Mouse (Mus musculus) liver, embryonic 12.5 days (tissue): ENCODE measurements around the gene Aplp2. TPM values are rescaled to one million over a fixed set of nuclear protein-coding genes. Genes with fewer than 3 reads are reported as not detected.
A peak's percentile ranks its signal among the peaks of the same experiment; 100 is the strongest.

Source experiments
- ATAC-seq: fragments of 200-750 bp; cut with Nextera tagmentation; 2 replicates; pipeline ENCODE4 v1.8.0; 2017; ENCODE audit warnings: moderate number of reproducible peaks, mild to moderate bottlenecking, moderate library complexity
- H3K27ac ChIP-seq: fragments of 300-500 bp; sonication (generic); 2 replicates; pipeline ENCODE4 v1.5.1; 2016; ENCODE audit warnings: mild to moderate bottlenecking
- H3K27me3 ChIP-seq: fragments of 300-500 bp; sonication (generic); replicated peaks from 2 replicates; pipeline ENCODE4 v1.6.1; 2016; ENCODE audit warnings: mild to moderate bottlenecking, moderate library complexity
- H3K36me3 ChIP-seq: fragments of 300-500 bp; sonication (generic); 2 replicates; pipeline ENCODE4 v1.6.1; 2016; ENCODE audit warnings: mild to moderate bottlenecking, moderate library complexity
- H3K4me1 ChIP-seq: fragments of 300-500 bp; sonication (generic); 2 replicates; pipeline ENCODE4 v1.6.1; 2016
- H3K4me2 ChIP-seq: fragments of 300-500 bp; sonication (generic); 2 replicates; pipeline ENCODE4 v1.6.1; 2016; ENCODE audit warnings: mild to moderate bottlenecking, moderate library complexity
- H3K4me3 ChIP-seq: fragments of 300-500 bp; sonication (generic); 2 replicates; pipeline ENCODE4 v1.5.1; 2016; ENCODE audit warnings: mild to moderate bottlenecking, moderate library complexity
- H3K9ac ChIP-seq: fragments of 300-500 bp; sonication (generic); 2 replicates; pipeline ENCODE4 v1.6.1; 2016; ENCODE audit warnings: mild to moderate bottlenecking, moderate library complexity
- H3K9me3 ChIP-seq: fragments of 300-500 bp; sonication (generic); replicated peaks from 2 replicates; pipeline ENCODE4 v1.6.1; 2016; ENCODE audit warnings: mild to moderate bottlenecking, moderate library complexity
- WGBS: fragments of 180-500 bp; shearing (Covaris S2); methylation state at CpG from one replicate; pipeline ENCODE4 v1.1.7; 2016; ENCODE audit not compliant: insufficient replicate concordance; 5-methylcytosine and 5-hydroxymethylcytosine counted together
- polyA plus RNA-seq: library from polyadenylated mRNA; unstranded; fragments of >200 nt; fragmentation: Nextera tagmentation; extraction: Ambion mirVana; gene quantifications from 2 replicates; pipeline ENCODE4 v1.2.1, GENCODE M21; 2016

The Aplp2 gene
- polyA plus RNA-seq, 1 experiment from 2014 or later, result 212 TPM

DNA sequence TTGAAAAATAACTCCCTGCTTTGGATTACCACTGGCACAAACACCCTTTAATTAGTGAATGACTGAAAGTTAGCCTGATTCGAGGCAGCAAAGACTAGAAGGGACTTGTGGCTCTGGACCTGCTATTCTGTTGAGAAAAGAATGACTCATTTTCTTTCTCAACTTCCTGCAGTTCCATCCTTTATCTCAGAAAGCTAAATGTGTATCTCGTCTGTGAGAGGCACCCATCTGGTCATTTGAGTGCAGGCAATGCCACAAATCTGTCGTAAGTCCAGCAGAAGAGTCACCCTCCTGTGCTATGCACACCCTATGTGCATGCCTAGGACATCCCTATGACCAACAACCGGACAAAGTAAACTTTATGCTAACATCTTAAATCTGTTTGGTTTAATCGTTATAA, 78.5 kb downstream of the Aplp2 start:
- Histone ChIP-seq H3K27me3 (peaks cover 81% of the 10 kb centered on the region), H3K27ac (no peak overlapping the region), H3K9me3 (no peaks in the 10 kb centered on the region), H3K4me2 (no peak overlapping the region), H3K9ac (no peak overlapping the region), H3K4me1 (peaks cover 16% of the 10 kb centered on the region), H3K36me3 (no peaks in the 10 kb centered on the region), H3K4me3 (no peak overlapping the region)
- ATAC-seq, result no peak
- 40% methylated on average over 5 of the region's 5 CpGs for WGBS

DNA sequence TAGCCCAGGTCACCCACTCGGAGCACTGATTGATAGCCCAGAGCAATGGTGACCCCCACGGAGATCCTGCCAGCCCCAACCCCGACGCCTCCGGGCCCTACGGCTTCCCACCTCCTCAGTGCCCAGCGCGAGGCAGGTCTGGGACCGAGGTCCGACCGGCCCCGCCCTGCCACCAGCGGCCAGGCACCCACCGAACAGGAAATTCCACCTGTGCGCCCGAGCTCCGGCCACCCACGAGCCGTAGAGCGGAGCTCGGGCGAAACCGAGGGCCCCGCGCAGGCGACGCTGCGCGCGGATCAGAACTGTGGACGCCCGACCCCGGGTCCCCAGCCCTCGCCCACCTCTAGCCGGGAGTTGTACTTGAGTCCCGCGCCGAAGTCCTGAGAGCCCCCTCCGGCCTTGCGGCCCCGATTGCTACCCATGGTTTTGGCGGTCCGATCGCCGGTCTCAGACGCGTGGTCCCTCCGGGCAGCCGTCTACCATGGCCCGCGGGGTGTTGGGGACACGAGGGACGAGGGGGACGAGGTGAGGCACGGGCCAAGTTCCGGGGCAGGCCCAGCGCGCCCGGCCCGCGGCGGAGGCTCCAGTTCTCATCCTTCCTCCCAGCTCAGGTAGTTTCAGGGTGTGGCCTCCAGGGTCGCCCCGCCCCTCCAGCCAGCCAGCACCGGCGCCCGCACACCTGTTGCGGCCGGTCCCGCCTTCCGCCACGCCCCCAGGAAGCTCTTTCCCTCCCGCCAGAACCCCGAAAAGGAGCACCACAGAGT, 80.2 kb downstream of the Aplp2 start, which contains the start of gene St14:
TSS of gene St14 (minus strand) at position 649 of the 764 bp plus-strand sequence.
- Histone ChIP-seq H3K9ac (no peak within 1 kb of the TSS), H3K36me3 (no peaks in the 10 kb centered on the region), H3K4me2 (peak within 1 kb of the TSS; percentile 68), H3K4me3 (peak within 1 kb of the TSS; percentile 48), H3K27ac (no peak within 1 kb of the TSS), H3K27me3 (peaks cover 97% of the 10 kb centered on the region), H3K4me1 (peaks cover 16% of the 10 kb centered on the region), H3K9me3 (no peaks in the 10 kb centered on the region)
- 2% methylated on average over 74 of the region's 74 CpGs for WGBS
- no peak for ATAC-seq

DNA sequence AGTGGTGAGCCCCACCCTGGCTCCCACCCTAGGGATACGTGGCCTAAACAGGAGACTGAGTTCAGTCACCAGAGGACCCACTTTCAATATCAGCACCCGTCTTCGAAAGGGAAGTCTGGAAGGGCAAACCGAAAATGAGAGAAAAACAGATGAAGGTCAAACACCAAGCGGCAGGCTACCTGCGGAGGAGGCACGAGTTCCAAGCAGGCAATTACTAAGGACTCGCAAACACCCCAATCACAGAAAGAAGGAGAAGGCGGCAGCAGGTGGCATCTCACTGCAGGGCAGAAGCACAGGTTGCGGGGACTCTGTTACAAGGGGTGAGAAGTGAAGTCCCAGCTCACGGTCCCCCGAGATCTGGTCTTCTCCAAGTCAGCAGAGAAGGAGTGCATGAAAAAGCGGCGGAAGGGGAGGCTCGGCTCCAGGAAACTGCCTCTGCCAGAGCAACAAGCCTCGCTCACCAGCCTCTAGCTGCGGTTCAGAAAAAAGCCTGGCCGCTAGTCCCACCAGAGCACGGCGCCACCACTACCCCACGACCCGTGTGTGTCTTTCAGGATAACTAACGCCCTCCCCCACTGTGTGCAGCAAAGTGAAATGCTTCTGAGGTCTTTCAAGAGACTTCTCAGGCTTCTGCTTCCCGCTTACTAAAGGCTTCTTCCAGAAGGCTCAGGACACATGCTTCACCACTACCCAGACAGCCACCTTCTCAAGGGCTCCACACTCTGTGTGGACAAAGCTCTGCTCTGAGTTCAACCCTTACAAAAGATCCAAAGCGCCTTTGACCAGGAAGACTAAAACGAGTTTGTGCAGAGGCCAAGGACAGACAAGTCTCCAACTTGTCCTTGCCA, 81.0 kb downstream of the Aplp2 start:
- peak overlapping the region; percentile 68 for H3K4me2 ChIP-seq
- peak overlapping the region; percentile 48 for H3K4me3 ChIP-seq
- no peaks in the 10 kb centered on the region for H3K36me3 ChIP-seq
- no peaks in the 10 kb centered on the region for H3K9me3 ChIP-seq
- H3K9ac ChIP-seq, result no peak overlapping the region
- H3K27ac ChIP-seq, result no peak overlapping the region
- H3K27me3 ChIP-seq, result peaks cover 94% of the 10 kb centered on the region
- WGBS, result 4% methylated on average over 26 of the region's 26 CpGs
- peaks cover 16% of the 10 kb centered on the region for H3K4me1 ChIP-seq
- ATAC-seq, result no peak

DNA sequence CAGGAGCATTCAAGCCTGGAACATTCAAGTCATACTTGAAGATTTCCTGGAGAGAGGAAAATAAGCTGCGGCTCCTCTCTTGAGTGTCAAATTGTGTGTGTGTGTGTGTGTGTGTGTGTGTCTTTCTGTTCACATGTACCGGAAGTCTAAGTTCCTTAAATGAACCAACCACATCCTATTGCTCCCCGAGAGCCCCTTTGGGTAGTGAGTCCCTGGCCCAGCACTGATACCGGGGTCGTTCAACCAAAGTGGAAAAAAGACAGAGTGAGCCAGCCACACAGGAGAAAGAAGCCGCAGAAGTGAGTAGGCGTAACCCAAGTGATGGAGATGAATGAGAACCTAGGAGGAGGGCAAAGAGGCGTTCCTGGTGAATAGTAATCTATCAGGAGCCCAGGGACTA, 81.7 kb downstream of the Aplp2 start:
- no peak for ATAC-seq
- H3K9me3 ChIP-seq, result no peaks in the 10 kb centered on the region
- H3K4me1 ChIP-seq, result peaks cover 16% of the 10 kb centered on the region
- no peak overlapping the region for H3K27ac ChIP-seq
- peaks cover 88% of the 10 kb centered on the region for H3K27me3 ChIP-seq
- no peak overlapping the region for H3K4me3 ChIP-seq
- H3K9ac ChIP-seq, result no peak overlapping the region
- peak overlapping the region; percentile 68 for H3K4me2 ChIP-seq
- no peaks in the 10 kb centered on the region for H3K36me3 ChIP-seq
- WGBS, result 11% methylated on average over 8 of the region's 8 CpGs

DNA sequence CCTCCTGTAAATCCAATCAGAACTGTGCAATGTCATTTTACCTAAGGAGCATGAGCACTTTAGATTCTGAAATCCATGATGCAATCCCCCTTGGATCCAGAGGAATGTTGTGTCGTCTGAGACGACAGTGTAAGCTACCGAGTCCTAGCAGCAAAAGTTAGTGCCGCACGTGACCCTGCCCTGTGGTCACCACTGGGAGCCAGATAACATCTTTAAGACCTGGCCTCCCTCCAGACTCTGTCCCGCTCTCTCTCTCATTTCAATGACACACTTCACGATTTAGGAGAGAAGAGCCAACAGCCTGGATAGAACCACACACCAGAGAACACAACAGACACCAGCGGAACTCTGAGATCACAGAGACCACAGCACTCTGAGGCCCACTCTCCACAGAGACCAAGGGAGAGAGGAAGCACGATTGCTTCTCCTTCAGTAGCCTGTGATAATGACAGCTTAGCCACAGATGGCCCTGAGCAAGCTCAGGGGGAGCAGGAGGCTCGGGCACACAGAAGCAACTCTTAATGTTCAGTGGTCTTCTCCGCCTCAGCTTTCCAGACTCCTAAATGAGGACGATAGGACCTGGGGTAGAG, 83.6 kb downstream of the Aplp2 start:
- peaks cover 16% of the 10 kb centered on the region for H3K4me1 ChIP-seq
- H3K27ac ChIP-seq, result no peak overlapping the region
- peaks cover 68% of the 10 kb centered on the region for H3K27me3 ChIP-seq
- H3K4me2 ChIP-seq, result no peak overlapping the region
- no peak overlapping the region for H3K9ac ChIP-seq
- H3K4me3 ChIP-seq, result no peak overlapping the region
- WGBS, result 34% methylated on average over 12 of the region's 12 CpGs
- no peak for ATAC-seq
- H3K36me3 ChIP-seq, result no peaks in the 10 kb centered on the region
- no peaks in the 10 kb centered on the region for H3K9me3 ChIP-seq

DNA sequence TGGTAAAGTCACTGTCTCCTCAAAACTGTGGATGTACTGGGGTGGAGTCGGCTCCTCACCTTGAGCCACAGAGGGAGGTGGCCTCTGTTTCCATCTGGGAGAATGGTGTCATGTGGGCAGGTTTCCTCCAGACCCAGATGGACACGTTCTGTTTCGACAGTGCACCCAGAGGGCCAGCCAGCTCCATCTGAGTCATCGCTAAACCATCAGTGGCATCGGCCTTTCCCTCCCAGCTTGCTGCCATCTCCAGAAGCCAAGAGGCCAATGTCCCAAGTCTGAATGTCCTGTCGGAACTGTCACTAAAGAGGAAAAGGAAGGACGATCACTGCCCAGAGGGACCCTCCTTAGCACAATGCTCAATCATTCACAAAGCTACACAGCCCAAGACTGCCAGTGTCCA, 85.5 kb downstream of the Aplp2 start:
- no peak overlapping the region for H3K4me3 ChIP-seq
- H3K27ac ChIP-seq, result no peak overlapping the region
- H3K9ac ChIP-seq, result no peak overlapping the region
- H3K9me3 ChIP-seq, result no peaks in the 10 kb centered on the region
- no peak overlapping the region for H3K4me2 ChIP-seq
- peaks cover 8% of the 10 kb centered on the region for H3K4me1 ChIP-seq
- ATAC-seq, result no peak
- WGBS, result 75% methylated on average over 7 of the region's 7 CpGs
- peaks cover 49% of the 10 kb centered on the region for H3K27me3 ChIP-seq
- H3K36me3 ChIP-seq, result no peaks in the 10 kb centered on the region

DNA sequence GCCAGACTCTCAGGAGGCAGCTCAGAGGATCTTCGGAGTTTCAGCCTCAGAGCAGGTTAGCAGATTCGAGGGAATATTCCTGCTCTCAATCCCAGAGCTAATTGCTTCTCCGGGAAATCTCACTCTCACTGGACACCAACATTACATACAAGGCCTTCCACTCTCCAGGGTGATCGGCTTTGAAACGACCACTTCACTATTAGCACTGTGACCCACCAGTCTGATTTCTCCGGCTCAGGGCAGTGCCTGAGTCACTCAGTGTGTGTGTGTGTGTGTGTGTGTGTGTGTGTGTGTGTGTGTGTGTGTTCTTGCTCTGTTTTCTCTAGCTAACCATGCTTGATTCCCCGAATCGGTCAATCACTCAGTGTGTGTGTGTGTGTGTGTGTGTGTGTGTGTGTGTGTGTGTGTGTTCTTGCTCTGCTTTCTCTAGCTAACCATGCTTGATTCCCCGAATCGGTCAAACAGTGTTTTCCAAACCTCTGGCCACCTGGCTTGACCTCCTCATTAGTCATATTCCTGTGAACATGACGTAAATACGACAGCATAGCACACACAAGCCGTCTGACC, 89.1 kb downstream of the Aplp2 start:
- H3K4me3 ChIP-seq, result no peak overlapping the region
- H3K27me3 ChIP-seq, result peaks cover 14% of the 10 kb centered on the region
- H3K27ac ChIP-seq, result no peak overlapping the region
- H3K4me2 ChIP-seq, result no peak overlapping the region
- no peak for ATAC-seq
- WGBS, result 72% methylated on average over 13 of the region's 13 CpGs
- H3K36me3 ChIP-seq, result no peaks in the 10 kb centered on the region
- H3K9me3 ChIP-seq, result no peaks in the 10 kb centered on the region
- no peaks in the 10 kb centered on the region for H3K4me1 ChIP-seq
- H3K9ac ChIP-seq, result no peak overlapping the region

DNA sequence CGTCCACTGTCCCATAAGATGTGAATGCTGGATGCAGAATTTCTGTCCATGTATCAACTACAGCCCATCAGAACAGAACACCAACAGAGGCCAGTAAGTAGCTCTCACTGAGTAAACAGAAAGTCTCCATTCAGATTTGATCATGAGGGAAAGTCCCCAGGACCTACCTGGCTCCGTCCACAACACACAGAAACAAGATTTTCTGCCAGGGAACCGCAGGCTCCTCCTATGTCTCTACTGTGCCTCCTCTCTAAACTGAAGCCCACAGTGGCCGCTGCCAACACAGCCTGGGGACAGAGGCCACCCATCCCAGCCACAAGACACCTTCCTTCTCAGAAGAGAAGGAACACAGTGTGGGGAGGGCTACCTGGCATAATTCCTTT, 91.1 kb downstream of the Aplp2 start:
- no peaks in the 10 kb centered on the region for H3K9me3 ChIP-seq
- no peak for ATAC-seq
- no peaks in the 10 kb centered on the region for H3K27me3 ChIP-seq
- 47% methylated on average over 4 of the region's 4 CpGs for WGBS
- no peak overlapping the region for H3K9ac ChIP-seq
- H3K27ac ChIP-seq, result no peak overlapping the region
- H3K4me2 ChIP-seq, result no peak overlapping the region
- no peaks in the 10 kb centered on the region for H3K36me3 ChIP-seq
- H3K4me1 ChIP-seq, result no peaks in the 10 kb centered on the region
- H3K4me3 ChIP-seq, result no peak overlapping the region

DNA sequence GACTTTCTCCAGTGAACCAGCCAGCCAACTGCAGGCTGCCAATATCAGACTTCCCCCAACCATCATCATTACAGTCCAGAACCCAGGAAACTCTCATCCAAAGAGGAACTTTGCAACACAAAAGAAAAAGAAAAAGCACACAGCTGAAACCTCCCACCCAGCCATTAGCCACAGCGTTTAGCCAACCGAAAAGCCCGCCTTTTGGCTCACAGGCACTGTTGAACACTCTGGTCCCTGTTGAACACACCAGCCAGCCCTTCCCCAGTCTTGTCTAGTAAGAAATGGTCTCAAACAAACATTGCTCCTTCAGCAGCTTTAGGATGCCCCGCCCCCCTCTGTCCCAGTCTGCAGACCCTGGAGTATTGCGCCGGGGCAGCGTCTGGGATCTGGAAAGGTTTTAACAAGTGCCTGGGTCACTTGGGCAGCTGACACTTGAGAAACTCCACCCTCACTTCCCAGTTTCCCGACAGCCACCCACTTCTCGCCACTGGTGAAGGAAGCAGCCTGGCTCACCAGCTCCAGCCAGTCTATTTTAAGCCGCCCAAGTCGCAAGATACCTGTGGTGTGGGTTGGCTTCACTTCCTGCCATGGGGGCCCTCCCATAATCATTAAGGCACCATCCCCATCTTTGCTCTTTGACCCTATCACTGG, 91.6 kb downstream of the Aplp2 start:
- Histone ChIP-seq H3K27me3 (no peaks in the 10 kb centered on the region), H3K4me2 (no peak overlapping the region), H3K36me3 (no peaks in the 10 kb centered on the region), H3K27ac (no peak overlapping the region), H3K4me3 (no peak overlapping the region), H3K4me1 (no peaks in the 10 kb centered on the region), H3K9me3 (no peaks in the 10 kb centered on the region), H3K9ac (no peak overlapping the region)
- no peak for ATAC-seq
- WGBS, result 41% methylated on average over 11 of the region's 11 CpGs

DNA sequence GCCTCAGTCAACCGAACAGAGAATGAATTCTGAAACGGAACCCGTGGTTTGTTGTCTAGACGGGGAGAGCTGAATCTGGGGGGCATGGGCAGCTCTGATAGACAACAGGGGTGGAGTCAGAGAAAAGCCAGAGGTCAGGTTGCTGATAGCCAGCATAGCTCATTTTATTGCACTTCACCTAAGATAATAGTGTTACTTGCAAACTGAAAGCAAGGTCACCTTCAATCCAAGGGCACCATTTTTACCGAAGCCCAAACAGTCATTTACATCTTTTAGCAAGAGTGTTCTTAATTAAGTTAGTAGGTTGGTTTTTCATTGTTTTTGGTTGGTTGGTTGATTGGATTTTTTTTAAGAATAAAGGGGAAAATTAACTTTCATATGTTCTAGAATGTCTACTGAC, 92.2 kb downstream of the Aplp2 start:
- 30% methylated on average over 5 of the region's 5 CpGs for WGBS
- Histone ChIP-seq H3K27me3 (no peaks in the 10 kb centered on the region), H3K9me3 (no peaks in the 10 kb centered on the region), H3K4me2 (no peak overlapping the region), H3K36me3 (no peaks in the 10 kb centered on the region), H3K4me1 (no peaks in the 10 kb centered on the region), H3K4me3 (no peak overlapping the region), H3K27ac (no peak overlapping the region), H3K9ac (no peak overlapping the region)
- no peak for ATAC-seq

DNA sequence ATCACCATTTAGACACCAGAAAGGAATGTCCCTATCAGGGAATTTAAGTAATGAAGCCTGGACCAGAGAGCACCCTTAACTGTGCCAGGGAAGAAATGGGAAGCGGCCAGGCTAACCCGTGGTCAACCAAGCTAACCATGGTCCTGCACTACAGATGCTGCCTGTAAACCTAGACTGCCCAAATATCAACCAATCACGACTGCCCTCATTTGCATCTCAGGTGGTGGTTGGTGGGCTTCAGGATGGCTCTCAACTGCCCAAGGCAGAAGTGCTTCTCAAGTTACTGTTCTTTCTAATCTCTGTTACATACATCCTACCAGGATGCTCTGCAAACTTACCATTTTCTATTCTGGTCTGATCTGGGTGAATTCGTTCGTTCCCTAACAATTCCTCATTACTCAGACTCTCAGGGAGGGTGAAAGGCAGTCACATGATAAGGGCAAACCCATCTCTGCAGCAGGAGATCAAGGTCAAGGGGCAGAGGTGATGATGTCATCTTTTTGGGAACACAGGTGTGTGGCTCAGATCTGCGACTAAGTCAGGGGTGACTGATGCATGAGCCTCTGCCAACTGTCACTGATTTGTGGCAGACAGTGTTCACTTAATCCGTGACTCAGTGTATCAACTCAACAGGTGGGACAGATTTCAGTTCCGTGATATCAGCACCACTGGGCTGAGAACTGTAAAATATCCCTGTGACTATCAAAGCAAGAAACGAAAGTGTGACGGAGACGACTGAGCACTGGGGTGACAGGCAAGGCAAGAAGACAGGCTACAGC, 92.9 kb downstream of the Aplp2 start:
- Histone ChIP-seq H3K4me3 (no peak overlapping the region), H3K27ac (no peak overlapping the region), H3K4me1 (no peaks in the 10 kb centered on the region), H3K9me3 (no peaks in the 10 kb centered on the region), H3K9ac (no peak overlapping the region), H3K4me2 (no peak overlapping the region), H3K36me3 (no peaks in the 10 kb centered on the region), H3K27me3 (no peaks in the 10 kb centered on the region)
- ATAC-seq, result no peak
- WGBS, result 29% methylated on average over 11 of the region's 11 CpGs
